Mouse (Mus musculus): ENCODE data around the gene Rpia.

- TF ChIP-seq CTCF (IDR thresholded peaks at IDR 0.05; ENCODE audit: control insufficient read depth, insufficient read depth, insufficient read length), result no peak
- no peak for TF ChIP-seq MYOG (IDR thresholded peaks at IDR 0.05; ENCODE audit: control insufficient read depth, extremely low read depth, insufficient read length)
- no peak for TF ChIP-seq MYOD1 (IDR thresholded peaks at IDR 0.05; ENCODE audit: control insufficient read depth, insufficient read length, low read depth)
- no peak for TF ChIP-seq MAX (IDR thresholded peaks at IDR 0.05)
- TF ChIP-seq USF1 (IDR thresholded peaks at IDR 0.05; ENCODE audit: low read depth), result no peak
- TF ChIP-seq FOSL1 (IDR thresholded peaks at IDR 0.05; ENCODE audit: insufficient read depth, low read length, poor library complexity, severe bottlenecking), result no peak
Observed at GRCm38 (mm10) chr6:70727094-70727721, 64.8 kb downstream of the Rpia start.

Measured in C2C12 (cell line).